8 mouse cellular contexts compared by ENCODE assay signal in the genomic region with DNA sequence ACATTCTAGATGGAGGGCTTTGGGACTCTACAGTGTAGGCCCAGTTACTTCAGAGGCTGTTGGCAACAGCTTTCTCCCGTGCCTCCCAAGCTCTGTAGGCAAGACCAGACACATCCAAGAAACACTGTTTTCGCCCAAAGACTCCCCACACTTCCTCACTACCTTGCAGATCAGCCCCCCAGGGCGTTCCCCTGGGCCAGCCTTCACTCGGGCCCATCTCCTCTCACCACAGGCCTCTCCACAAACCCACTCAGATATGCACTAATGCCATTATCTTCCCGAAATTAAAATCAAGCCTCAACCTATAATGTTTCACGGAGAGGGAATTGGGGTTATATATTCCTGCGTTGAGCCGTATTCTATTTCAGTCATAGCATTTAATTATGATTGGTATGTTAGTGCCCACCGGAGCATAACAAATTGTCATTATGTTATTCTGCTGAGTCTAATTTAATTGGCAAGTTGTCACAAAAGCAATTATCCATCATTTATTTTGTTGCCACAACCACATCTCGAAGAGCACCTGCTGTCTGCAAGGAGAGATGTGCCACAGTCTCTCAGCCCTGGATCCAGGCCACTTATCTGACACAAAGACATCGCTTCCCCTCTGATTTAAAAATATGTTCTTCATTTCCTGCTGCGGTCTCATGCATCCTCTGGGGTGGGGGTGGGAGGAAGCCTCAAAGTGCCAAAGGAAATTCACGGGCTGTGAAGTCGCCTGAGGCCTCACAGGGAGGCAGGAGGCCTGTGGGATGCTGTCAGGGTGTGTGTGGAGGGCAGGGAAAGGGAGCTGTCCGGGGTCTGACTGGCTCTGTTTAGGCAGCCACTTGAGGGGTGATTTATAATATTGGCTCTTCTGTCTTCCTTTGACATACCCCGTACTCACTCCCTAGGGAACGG. TPM values are rescaled to one million over a fixed set of nuclear protein-coding genes. Genes with fewer than 3 reads are reported as not detected.
DNase-seq lines count a peak whose midpoint lies in the region; ATAC-seq and TF ChIP-seq lines count a peak whose summit lies in the region.

No protein-coding gene starts in this region.

- H3K9ac ChIP-seq in lung, embryonic 15.5 days = no peak overlapping the region
- H3K9ac ChIP-seq in forebrain, embryonic 14.5 days (ENCODE audit: low read length) = no peak overlapping the region
- H3K9ac ChIP-seq in midbrain, postnatal 0 days (replicated peaks; ENCODE audit: low read length, poor library complexity, severe bottlenecking) = no peak overlapping the region

- 0 out of 2 replicates have a peak, but pooled peaks have one; percentile 37 for ATAC-seq in lung, embryonic 15.5 days (ENCODE audit: borderline replicate concordance, extremely low read depth, low FRiP score, low TSS enrichment)
- ATAC-seq in forebrain, embryonic 14.5 days = peak; percentile 66
- ATAC-seq in midbrain, postnatal 0 days (ENCODE audit: low FRiP score) = no peak

- no peak for DNase-seq in lung, postnatal 25 days (ENCODE audit: low spot score)
- DNase-seq in forebrain, embryonic 14.5 days (ENCODE audit: low spot score) = peak; percentile 82
- DNase-seq in kidney, postnatal 4 days = peak; percentile 34 to 58
- peak; percentile 76 for DNase-seq in midbrain, postnatal 0 days (ENCODE audit: low spot score)
- no peak for DNase-seq in cerebellum, postnatal 25 days
- DNase-seq in cerebellum, adult 9-10 months = no peak
- DNase-seq in right cerebral cortex, postnatal 10 days (ENCODE audit: low spot score in 2 of 2) = no peak

- H3K4me1 ChIP-seq in lung, embryonic 15.5 days = peaks cover 28% of the 10 kb centered on the region
- peaks cover 27% of the 10 kb centered on the region for H3K4me1 ChIP-seq in forebrain, embryonic 14.5 days (ENCODE audit: control insufficient read depth, insufficient read depth, low read length)
- 0 out of 2 replicates have a peak, but pooled peaks cover 7% of the 10 kb centered on the region for H3K4me1 ChIP-seq in midbrain, postnatal 0 days (ENCODE audit: insufficient read depth, low read length)

- no peaks in the 10 kb centered on the region for H3K27me3 ChIP-seq in lung, embryonic 15.5 days
- no peaks in the 10 kb centered on the region for H3K27me3 ChIP-seq in forebrain, embryonic 14.5 days (replicated peaks; ENCODE audit: control insufficient read depth, insufficient read depth, low read length)
- no peaks in the 10 kb centered on the region for H3K27me3 ChIP-seq in midbrain, postnatal 0 days (ENCODE audit: insufficient read depth, low read length)

- 0 out of 2 replicates have a peak overlapping the region, but pooled peaks have one; percentile 16 for H3K27ac ChIP-seq in lung, embryonic 15.5 days
- peak overlapping the region; percentile 73 for H3K27ac ChIP-seq in forebrain, embryonic 14.5 days (ENCODE audit: low read depth, low read length)
- H3K27ac ChIP-seq in midbrain, postnatal 0 days (ENCODE audit: low read depth, low read length) = no peak overlapping the region

- no peak overlapping the region for H3K4me2 ChIP-seq in lung, embryonic 15.5 days
- H3K4me2 ChIP-seq in forebrain, embryonic 14.5 days (ENCODE audit: low read length) = no peak overlapping the region
- no peak overlapping the region for H3K4me2 ChIP-seq in midbrain, postnatal 0 days (ENCODE audit: low read depth, low read length, poor library complexity, severe bottlenecking)

- 51% methylated on average over 17 of the region's 17 CpGs for WGBS in lung, embryonic 15.5 days
- WGBS in forebrain, embryonic 14.5 days = 19% methylated on average over 17 of the region's 17 CpGs
- WGBS in midbrain, postnatal 0 days = 37% methylated on average over 17 of the region's 17 CpGs

- no peak for TF ChIP-seq CTCF in midbrain, postnatal 0 days (IDR thresholded peaks at IDR 0.05)

- no peaks in the 10 kb centered on the region for H3K9me3 ChIP-seq in lung, embryonic 15.5 days
- no peaks in the 10 kb centered on the region for H3K9me3 ChIP-seq in forebrain, embryonic 14.5 days (replicated peaks; ENCODE audit: control insufficient read depth, low read length)
- no peaks in the 10 kb centered on the region for H3K9me3 ChIP-seq in midbrain, postnatal 0 days (ENCODE audit: low read length)

- no peaks in the 10 kb centered on the region for H3K36me3 ChIP-seq in lung, embryonic 15.5 days
- H3K36me3 ChIP-seq in forebrain, embryonic 14.5 days (ENCODE audit: control insufficient read depth, insufficient read depth, low read length) = no peaks in the 10 kb centered on the region
- no peaks in the 10 kb centered on the region for H3K36me3 ChIP-seq in midbrain, postnatal 0 days (ENCODE audit: insufficient read depth, low read length)

- no peak overlapping the region for H3K4me3 ChIP-seq in lung, embryonic 15.5 days
- H3K4me3 ChIP-seq in forebrain, embryonic 14.5 days (ENCODE audit: low read depth, low read length) = no peak overlapping the region
- H3K4me3 ChIP-seq in midbrain, postnatal 0 days (ENCODE audit: low read depth, low read length) = no peak overlapping the region

RNA-seq across cellular contexts. Expression of a gene that starts 29.6 kb away (rescaled TPM):
- polyA plus RNA-seq in lung, embryonic 15.5 days (2015; fragmentation: Nextera tagmentation; extraction: Ambion mirVana) = 57.4 and 59.4 TPM in 2 replicates
- 75.5 and 80.8 TPM in 2 replicates for polyA plus RNA-seq in forebrain, embryonic 14.5 days (2014; fragmentation: Nextera tagmentation; extraction: Ambion mirVana)
- 29.4 and 35.5 TPM in 2 replicates for total RNA-seq in midbrain, postnatal 0 days (2014; rRNA removed)
- 63.0 and 63.2 TPM in 2 replicates for polyA plus RNA-seq in midbrain, postnatal 0 days (2015; fragmentation: Nextera tagmentation; extraction: Ambion mirVana)

Comparison
In these comparisons a context has a peak if more than half of its experiments do, and no peak if none do; other contexts are left out.
1. DNase-seq: peak in forebrain, embryonic 14.5 days (single experiment), kidney, postnatal 4 days (2 of 2) and midbrain, postnatal 0 days (single experiment); none in lung, postnatal 25 days (single experiment), cerebellum, postnatal 25 days (0 of 2), cerebellum, adult 9-10 months (single experiment) and right cerebral cortex, postnatal 10 days (0 of 2).